Mouse (Mus musculus): ENCODE measurements around the gene Gm17304. TPM values are rescaled to one million over a fixed set of nuclear protein-coding genes. Genes with fewer than 3 reads are reported as not detected.

Gene Gm17304
- polyA plus RNA-seq, 1 experiment from 2014 or later: not detected

DNA sequence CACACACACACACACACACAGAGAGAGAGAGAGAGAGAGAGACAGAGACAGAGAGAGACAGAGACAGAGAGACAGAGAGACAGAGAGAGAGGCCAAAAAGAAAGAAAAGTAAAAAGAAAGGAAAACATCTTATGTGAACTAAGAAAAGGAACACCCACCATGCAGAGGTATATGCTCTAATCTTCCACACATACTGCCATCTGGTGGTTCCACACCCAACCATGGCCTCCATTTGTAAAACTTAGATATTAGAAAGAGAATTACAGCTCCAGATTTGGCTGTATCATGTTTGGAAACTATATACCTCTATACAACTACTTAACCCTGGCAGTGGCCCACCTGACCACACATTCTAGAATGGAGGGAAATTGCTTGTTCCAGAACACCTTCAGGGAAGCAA is 14.5 kb upstream of the Gm17304 start:
- Histone ChIP-seq H3K27me3 (no peaks in the 10 kb centered on the region), H3K4me1 (replicated peaks) (peaks cover 2% of the 10 kb centered on the region; the same call in 1 of the 2 replicates), H3K9ac (no peak overlapping the region), H3K4me2 (no peak overlapping the region), H3K36me3 (peaks cover 26% of the 10 kb centered on the region), H3K4me3 (no peak overlapping the region), H3K27ac (no peak overlapping the region), H3K9me3 (no peaks in the 10 kb centered on the region)
- no peak for ATAC-seq (ENCODE audit: low FRiP score)

DNA sequence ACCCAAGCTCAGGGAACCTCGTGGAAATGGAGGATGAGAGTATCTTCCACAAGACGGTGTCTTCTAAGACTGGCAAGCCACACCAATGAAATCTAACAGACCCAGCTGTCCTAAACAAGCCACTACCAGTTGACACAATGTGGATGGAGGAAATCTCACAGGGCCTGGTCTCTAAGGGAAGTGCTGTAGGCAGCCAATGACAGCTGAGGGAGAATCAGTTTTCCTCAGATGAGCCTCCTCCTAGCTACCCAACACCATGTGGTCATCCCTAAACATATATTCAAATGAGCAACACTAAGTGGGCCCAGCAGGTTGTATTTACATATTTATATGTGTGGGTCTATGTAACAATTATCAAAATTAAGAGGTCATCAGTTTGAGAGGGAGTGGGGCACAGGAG is 11.4 kb upstream of the Gm17304 start:
- H3K27me3 ChIP-seq: no peaks in the 10 kb centered on the region
- WGBS: 92% methylated on average over 2 of the region's 2 CpGs

DNA sequence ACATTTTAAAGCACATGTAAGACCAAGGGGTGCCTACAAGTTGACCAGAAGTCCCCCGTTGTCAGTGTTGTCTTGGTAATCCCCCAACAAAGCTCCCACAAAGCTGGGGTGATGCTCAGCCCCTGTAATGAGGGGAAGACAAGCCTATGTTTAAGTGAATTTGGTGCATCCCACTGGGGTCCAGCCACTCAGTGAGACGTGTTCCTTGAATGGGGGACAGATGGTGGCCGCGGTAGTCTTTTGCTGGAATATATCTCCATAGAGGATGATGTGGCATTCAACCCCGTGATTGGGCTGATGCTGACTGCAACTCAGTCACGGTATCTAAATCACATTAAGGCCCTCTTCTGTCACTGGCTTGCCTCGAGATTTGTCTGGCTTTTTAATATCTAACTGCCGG is 9.4 kb upstream of the Gm17304 start:
- H3K4me3 ChIP-seq: no peak overlapping the region
- H3K9ac ChIP-seq: no peak overlapping the region
- H3K9me3 ChIP-seq: no peaks in the 10 kb centered on the region
- ATAC-seq (ENCODE audit: low FRiP score): no peak
- no peaks in the 10 kb centered on the region for H3K27me3 ChIP-seq
- peaks cover 2% of the 10 kb centered on the region; the same call in 1 of the 2 replicates for H3K4me1 ChIP-seq (replicated peaks)
- 42% methylated on average over 8 of the region's 8 CpGs for WGBS
- no peak overlapping the region for H3K27ac ChIP-seq
- peaks cover 15% of the 10 kb centered on the region for H3K36me3 ChIP-seq
- no peak overlapping the region for H3K4me2 ChIP-seq

More for the DNA sequence above, 11.4 kb upstream of the Gm17304 start:
- H3K4me3 ChIP-seq: no peak overlapping the region
- H3K36me3 ChIP-seq: peaks cover 15% of the 10 kb centered on the region
- H3K9me3 ChIP-seq: no peaks in the 10 kb centered on the region
- no peak overlapping the region for H3K4me2 ChIP-seq
- H3K4me1 ChIP-seq (replicated peaks): peaks cover 2% of the 10 kb centered on the region; the same call in 1 of the 2 replicates
- ATAC-seq (ENCODE audit: low FRiP score): no peak
- H3K27ac ChIP-seq: no peak overlapping the region
- no peak overlapping the region for H3K9ac ChIP-seq

DNA sequence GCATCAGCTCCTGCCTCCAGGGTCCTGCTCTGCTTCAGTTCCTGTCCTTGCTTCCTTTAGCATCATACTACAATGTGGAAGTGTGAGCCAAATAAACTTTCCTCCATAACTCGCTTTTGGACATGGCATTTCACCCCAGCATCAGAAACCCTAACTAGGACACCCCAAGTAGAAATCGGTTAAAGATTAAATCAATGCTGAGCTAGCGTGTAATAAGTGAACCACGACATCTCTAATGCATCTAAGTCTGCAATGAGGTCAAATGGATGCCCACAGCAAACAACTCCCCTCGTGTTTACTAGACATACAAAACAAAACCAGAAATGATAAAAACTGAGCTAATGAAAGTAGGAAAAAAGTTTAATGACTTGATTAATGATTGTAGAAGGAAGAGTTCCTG is 4.5 kb upstream of the Gm17304 start:
- no peak overlapping the region for H3K27ac ChIP-seq
- no peaks in the 10 kb centered on the region for H3K9me3 ChIP-seq
- H3K9ac ChIP-seq: no peak overlapping the region
- WGBS: 91% methylated on average over 5 of the region's 5 CpGs
- H3K4me2 ChIP-seq: no peak overlapping the region
- H3K27me3 ChIP-seq: no peaks in the 10 kb centered on the region
- H3K4me3 ChIP-seq: no peak overlapping the region
- H3K4me1 ChIP-seq (replicated peaks): no peaks in the 10 kb centered on the region; the same call in 1 of the 2 replicates
- no peak for ATAC-seq (ENCODE audit: low FRiP score)
- H3K36me3 ChIP-seq: peaks cover 10% of the 10 kb centered on the region

DNA sequence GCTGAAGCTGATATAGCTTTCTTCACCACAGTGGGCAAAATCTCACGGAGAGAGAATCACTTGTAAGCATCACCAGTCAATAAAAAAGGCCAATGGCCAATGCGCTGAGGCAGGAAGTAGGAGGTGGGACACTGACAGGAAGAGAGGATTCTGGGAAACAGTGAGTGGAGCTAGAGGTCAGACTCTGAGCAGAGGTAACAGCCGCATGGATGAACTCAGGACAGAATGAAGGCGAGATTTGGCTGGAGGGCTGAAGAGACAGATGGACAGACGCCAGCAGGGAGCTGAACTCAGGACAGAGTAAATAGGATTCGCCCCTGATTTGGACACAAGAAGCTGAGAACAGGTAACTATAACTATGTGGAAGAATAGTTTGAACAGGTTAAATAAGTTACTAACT is 3.8 kb upstream of the Gm17304 start:
- no peak for ATAC-seq (ENCODE audit: low FRiP score)
- no peak overlapping the region for H3K27ac ChIP-seq
- H3K27me3 ChIP-seq: no peaks in the 10 kb centered on the region
- no peak overlapping the region for H3K4me3 ChIP-seq
- H3K9me3 ChIP-seq: no peaks in the 10 kb centered on the region
- peaks cover 10% of the 10 kb centered on the region for H3K36me3 ChIP-seq
- no peaks in the 10 kb centered on the region; the same call in 1 of the 2 replicates for H3K4me1 ChIP-seq (replicated peaks)
- WGBS: 93% methylated on average over 6 of the region's 6 CpGs
- H3K4me2 ChIP-seq: no peak overlapping the region
- H3K9ac ChIP-seq: no peak overlapping the region

DNA sequence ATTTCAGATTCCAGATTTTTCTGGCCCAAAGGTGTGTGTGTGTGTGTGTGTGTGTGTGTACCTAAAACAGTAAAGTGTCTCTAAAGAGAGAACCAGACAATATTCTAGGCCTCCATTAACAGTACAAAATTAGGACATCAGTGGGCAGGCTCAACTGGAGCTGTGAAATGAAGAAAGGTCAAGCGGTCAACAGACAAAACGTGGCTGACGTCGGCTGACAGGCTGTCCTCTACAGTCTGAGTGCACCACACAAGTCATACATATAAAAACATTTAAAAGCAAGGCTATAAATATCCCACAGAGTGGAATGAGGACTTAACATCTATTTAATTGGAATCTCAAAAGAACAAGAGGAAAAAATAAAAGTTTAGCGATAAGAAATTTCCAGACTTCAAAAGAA is 1.8 kb upstream of the Gm17304 start:
- Histone ChIP-seq H3K4me1 (replicated peaks) (no peaks in the 10 kb centered on the region; the same call in 1 of the 2 replicates), H3K4me2 (no peak overlapping the region), H3K9me3 (no peaks in the 10 kb centered on the region), H3K27ac (no peak overlapping the region), H3K27me3 (no peaks in the 10 kb centered on the region), H3K36me3 (peaks cover 13% of the 10 kb centered on the region), H3K4me3 (no peak overlapping the region), H3K9ac (no peak overlapping the region)
- WGBS: 80% methylated on average over 5 of the region's 5 CpGs
- no peak for ATAC-seq (ENCODE audit: low FRiP score)

DNA sequence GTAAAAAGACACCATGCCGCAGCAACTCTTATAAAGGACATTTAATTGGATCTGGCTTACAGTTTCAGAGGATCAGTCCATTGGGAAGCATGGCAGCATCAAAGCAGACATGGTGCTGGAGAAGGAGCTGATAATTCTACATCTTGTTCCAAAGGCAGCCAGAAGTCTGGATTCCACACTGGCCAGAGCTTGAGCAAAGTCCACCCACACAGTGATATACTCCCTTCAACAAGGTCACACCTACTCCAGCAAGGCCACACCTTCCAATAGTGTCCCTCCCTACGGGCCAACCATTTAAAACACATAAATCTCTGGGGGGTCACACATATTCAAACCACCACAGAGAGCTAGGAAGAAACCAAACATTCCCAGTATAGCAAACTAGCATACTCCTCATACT is 3.3 kb downstream of the Gm17304 start:
- H3K4me1 ChIP-seq (replicated peaks): no peaks in the 10 kb centered on the region
- 96% methylated on average over 2 of the region's 2 CpGs for WGBS
- H3K36me3 ChIP-seq: peaks cover 12% of the 10 kb centered on the region
- H3K27ac ChIP-seq: no peak overlapping the region
- no peak overlapping the region for H3K4me3 ChIP-seq
- H3K9me3 ChIP-seq: no peaks in the 10 kb centered on the region
- H3K9ac ChIP-seq: no peak overlapping the region
- no peaks in the 10 kb centered on the region for H3K27me3 ChIP-seq
- ATAC-seq (ENCODE audit: low FRiP score): no peak
- H3K4me2 ChIP-seq: no peak overlapping the region

DNA sequence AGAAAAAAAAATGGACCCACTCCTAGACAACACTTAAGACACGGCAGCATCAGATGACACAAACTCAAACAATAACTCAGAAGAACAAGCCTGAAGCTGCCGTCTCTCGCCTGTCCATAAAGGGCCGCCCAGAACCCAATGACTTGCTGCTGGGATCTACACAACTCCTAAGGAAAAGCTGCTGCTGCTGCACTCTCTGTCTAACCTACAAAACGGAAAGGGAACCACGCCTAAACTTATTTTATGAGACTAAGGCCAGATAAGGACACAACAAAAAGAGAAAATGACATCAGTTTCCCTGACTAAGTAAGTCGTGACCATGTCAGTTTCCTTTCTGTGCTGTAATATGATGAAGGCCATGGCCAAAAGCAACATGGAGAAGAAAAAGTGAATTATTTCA is 5.7 kb downstream of the Gm17304 start:
- H3K9me3 ChIP-seq: no peaks in the 10 kb centered on the region
- ATAC-seq (ENCODE audit: low FRiP score): no peak
- peaks cover 9% of the 10 kb centered on the region for H3K36me3 ChIP-seq
- H3K9ac ChIP-seq: no peak overlapping the region
- 90% methylated on average over 7 of the region's 7 CpGs for WGBS
- no peak overlapping the region for H3K27ac ChIP-seq
- no peaks in the 10 kb centered on the region for H3K27me3 ChIP-seq
- H3K4me3 ChIP-seq: no peak overlapping the region
- no peaks in the 10 kb centered on the region for H3K4me1 ChIP-seq (replicated peaks)
- H3K4me2 ChIP-seq: no peak overlapping the region

DNA sequence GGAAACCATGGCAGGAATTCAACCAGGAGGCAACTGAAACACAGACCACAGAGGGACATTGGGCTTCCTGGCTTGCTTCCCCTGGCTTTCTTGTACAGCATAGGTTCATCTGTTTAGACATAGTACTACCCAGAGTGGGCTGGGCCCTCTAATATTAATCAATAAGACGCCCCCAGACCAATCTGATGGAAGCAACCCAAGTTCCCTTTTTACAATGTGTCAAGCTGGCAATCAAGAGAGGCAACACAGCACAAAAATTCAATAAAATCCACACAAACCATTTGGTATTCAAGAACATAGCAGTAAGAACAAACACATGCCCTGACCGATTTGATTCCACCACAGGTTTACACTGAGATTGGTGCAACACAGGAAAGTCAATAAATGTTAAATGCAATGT is 6.1 kb downstream of the Gm17304 start:
- no peaks in the 10 kb centered on the region for H3K4me1 ChIP-seq (replicated peaks)

DNA sequence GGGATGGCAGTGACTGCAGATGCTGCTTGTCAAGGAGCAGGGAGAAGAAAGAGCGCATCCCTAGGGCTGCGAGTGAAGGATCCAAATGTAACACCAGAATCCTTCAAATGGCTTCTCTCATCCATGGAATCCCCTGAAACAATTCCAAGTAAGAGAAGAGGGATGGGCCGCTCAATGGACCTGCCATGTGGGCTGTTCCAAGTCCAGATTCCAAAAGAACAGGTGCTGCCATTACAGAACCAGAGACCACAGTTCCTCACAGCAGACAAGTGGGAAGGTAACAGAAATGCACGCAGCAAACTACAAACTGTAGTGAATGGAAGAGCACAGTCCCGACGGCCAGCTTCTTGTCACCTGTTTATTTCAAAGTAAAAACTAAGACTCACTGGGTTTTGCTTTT is 11.5 kb downstream of the Gm17304 start:
- no peaks in the 10 kb centered on the region for H3K4me1 ChIP-seq (replicated peaks)
- H3K9me3 ChIP-seq: no peaks in the 10 kb centered on the region
- no peaks in the 10 kb centered on the region for H3K27me3 ChIP-seq
- H3K4me3 ChIP-seq: no peak overlapping the region
- no peak for ATAC-seq (ENCODE audit: low FRiP score)
- no peak overlapping the region for H3K9ac ChIP-seq
- no peak overlapping the region for H3K27ac ChIP-seq
- 94% methylated on average over 6 of the region's 6 CpGs for WGBS
- peaks cover 18% of the 10 kb centered on the region for H3K36me3 ChIP-seq
- no peak overlapping the region for H3K4me2 ChIP-seq

More for the DNA sequence above, 6.1 kb downstream of the Gm17304 start:
- no peak for ATAC-seq (ENCODE audit: low FRiP score)
- H3K4me3 ChIP-seq: no peak overlapping the region
- H3K27ac ChIP-seq: no peak overlapping the region
- no peak overlapping the region for H3K4me2 ChIP-seq
- peaks cover 9% of the 10 kb centered on the region for H3K36me3 ChIP-seq
- H3K9ac ChIP-seq: no peak overlapping the region
- H3K27me3 ChIP-seq: no peaks in the 10 kb centered on the region
- H3K9me3 ChIP-seq: no peaks in the 10 kb centered on the region
- 95% methylated on average over 2 of the region's 2 CpGs for WGBS

DNA sequence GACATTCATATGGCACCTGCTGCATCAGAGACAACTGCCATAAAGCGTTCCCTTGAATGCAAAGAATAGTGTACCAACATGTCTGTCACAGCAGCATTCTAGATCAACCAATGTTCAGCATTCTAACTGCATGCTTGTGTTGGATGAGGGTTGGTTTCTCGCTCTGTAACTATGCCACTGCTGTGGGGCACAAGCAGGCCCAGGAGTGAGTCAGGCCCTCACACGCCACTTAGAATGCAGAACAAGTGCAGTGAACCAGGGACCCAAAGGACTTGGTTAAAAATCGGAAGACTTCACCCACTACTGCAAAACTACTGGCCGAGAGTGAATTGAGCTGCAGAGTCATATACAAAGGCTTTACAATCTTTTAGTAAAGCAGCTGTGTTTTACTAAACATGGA is 13.3 kb downstream of the Gm17304 start:
- Histone ChIP-seq H3K27me3 (no peaks in the 10 kb centered on the region), H3K4me1 (replicated peaks) (no peaks in the 10 kb centered on the region), H3K36me3 (peaks cover 18% of the 10 kb centered on the region), H3K9ac (no peak overlapping the region), H3K4me2 (no peak overlapping the region), H3K27ac (no peak overlapping the region), H3K4me3 (no peak overlapping the region), H3K9me3 (no peaks in the 10 kb centered on the region)
- ATAC-seq (ENCODE audit: low FRiP score): no peak
- 94% methylated on average over 5 of the region's 5 CpGs for WGBS

DNA sequence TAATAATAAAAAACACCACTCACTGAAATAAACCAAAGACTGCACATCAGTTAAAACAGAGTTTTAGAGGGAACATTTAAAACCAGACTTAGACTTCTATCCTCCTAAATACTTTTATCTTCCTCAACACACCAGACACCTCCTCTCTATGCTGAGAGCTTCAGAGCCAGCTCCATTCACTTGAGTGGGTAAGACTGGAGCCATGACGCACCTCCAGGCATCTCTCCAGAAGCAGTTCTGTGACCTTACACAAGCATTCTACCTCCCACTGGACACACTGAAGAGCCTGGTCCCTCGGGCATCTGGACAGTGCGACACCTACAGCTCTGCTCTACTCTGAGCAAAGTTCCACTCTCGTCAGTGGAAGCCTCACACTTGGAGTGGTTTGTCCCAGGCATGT is 14.4 kb downstream of the Gm17304 start:
- Histone ChIP-seq H3K27ac (no peak overlapping the region), H3K4me2 (no peak overlapping the region), H3K9me3 (no peaks in the 10 kb centered on the region), H3K9ac (no peak overlapping the region), H3K36me3 (peaks cover 18% of the 10 kb centered on the region), H3K4me1 (replicated peaks) (peaks cover 2% of the 10 kb centered on the region; the same call in 1 of the 2 replicates), H3K4me3 (no peak overlapping the region), H3K27me3 (no peaks in the 10 kb centered on the region)
- WGBS: 92% methylated on average over 4 of the region's 4 CpGs
- ATAC-seq (ENCODE audit: low FRiP score): no peak

DNA sequence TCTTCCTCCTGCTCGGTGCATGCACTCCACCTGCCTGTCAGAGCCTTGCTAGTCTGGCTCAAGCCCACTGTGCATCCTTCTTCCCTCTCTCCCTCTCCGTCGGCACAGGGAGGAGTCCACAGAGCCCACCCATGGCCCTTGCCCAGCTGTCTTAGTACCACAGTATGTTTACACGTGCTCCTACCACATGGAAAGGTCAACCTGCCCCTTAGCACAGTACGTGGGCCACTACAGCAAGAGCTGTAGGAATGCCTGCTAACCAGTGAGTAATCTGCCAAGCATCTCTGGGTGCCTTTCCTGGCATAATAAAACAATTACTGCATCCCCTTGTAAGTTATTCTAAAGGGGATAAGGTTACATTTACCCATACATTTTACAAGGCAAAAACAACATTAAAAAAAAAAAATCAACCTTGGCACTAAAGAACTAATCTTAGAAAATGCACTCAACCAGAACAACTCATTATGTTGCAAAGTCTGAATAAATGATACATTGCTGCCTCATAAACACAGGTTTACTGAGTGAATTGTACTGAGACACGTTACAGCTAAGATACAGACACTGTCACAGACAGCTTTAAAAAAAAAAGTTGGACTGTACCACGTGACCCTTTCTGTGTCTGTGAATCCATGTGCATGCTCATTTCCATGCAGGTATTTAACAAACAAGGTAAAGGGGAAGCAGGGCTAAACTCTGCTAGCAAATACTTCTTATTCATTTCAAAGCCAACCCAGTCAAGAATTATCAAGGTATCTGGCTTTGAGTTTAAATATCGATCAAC is 19.7 kb downstream of the Gm17304 start:
- H3K36me3 ChIP-seq: peaks cover 12% of the 10 kb centered on the region
- WGBS: 76% methylated on average over 8 of the region's 8 CpGs
- ATAC-seq (ENCODE audit: low FRiP score): no peak
- no peak overlapping the region for H3K27ac ChIP-seq
- no peak overlapping the region for H3K9ac ChIP-seq
- H3K27me3 ChIP-seq: no peaks in the 10 kb centered on the region
- no peaks in the 10 kb centered on the region for H3K9me3 ChIP-seq
- no peak overlapping the region for H3K4me2 ChIP-seq
- H3K4me3 ChIP-seq: no peak overlapping the region
- H3K4me1 ChIP-seq (replicated peaks): peaks cover 7% of the 10 kb centered on the region; the same call in 1 of the 2 replicates
